Mouse (Mus musculus) lung, adult 18-20 months (tissue): ENCODE results near the gene Tfeb.

Experiments
- DNase-seq, 2 experiments: peaks; one replicate each; pipeline ENCODE4 v3.0.0; 2022; ENCODE audit warnings: mixed read lengths in 2 of 2

The Tfeb gene

GRCm38 (mm10) chr17:47736856-47737255 lies at the start of gene Tfeb:
Gene Tfeb, plus strand, starts transcription at chr17:47737030.
- peak; percentile 95 to 96 for DNase-seq

- peak; percentile 96 to 97 for DNase-seq
Observed at GRCm38 (mm10) chr17:47687409-47688343, 49.2 kb upstream of the Tfeb start.

GRCm38 (mm10) chr17:47688344-47688607 lies 48.6 kb upstream of the Tfeb start, which contains the start of gene Tomm6:
Gene Tomm6, minus strand, starts transcription at chr17:47688386.
- no peak for DNase-seq

GRCm38 (mm10) chr17:47688608-47689575 lies 47.9 kb upstream of the Tfeb start, which contains the start of gene Frs3:
Gene Frs3, plus strand, starts transcription at chr17:47689030.
- DNase-seq: peak; percentile 53 to 62

GRCm38 (mm10) chr17:47689894-47690293 lies 46.9 kb upstream of the Tfeb start:
- DNase-seq: no peak

DNA sequence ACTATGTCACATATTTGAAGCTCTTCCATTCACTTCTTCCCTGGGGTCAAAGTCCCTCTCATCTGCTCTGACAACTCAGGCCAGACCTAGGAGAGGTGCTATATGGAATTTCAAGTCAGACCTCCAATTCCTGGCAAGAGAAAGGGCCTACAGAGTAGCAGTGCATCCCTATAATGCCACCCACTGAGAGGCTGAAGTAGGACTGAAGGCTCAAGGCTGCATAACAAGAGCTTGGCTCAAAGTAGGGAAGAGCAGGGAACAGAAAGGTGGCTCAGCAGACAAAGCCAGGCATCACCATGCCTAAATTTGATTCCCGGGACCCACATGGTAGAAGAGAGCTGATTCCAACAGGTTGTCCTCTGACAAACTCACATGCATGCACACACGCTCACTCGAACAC lies 45.2 kb upstream of the Tfeb start:
- DNase-seq: no peak

- DNase-seq: peak in 1 of 2 experiments; percentile 43
Observed at GRCm38 (mm10) chr17:47693671-47694441, 43.0 kb upstream of the Tfeb start.

- no peak for DNase-seq
Observed at GRCm38 (mm10) chr17:47694442-47694502, 42.6 kb upstream of the Tfeb start, which contains the start of gene Gm21981. Gene Gm21981, minus strand, starts transcription at chr17:47694455.

DNA sequence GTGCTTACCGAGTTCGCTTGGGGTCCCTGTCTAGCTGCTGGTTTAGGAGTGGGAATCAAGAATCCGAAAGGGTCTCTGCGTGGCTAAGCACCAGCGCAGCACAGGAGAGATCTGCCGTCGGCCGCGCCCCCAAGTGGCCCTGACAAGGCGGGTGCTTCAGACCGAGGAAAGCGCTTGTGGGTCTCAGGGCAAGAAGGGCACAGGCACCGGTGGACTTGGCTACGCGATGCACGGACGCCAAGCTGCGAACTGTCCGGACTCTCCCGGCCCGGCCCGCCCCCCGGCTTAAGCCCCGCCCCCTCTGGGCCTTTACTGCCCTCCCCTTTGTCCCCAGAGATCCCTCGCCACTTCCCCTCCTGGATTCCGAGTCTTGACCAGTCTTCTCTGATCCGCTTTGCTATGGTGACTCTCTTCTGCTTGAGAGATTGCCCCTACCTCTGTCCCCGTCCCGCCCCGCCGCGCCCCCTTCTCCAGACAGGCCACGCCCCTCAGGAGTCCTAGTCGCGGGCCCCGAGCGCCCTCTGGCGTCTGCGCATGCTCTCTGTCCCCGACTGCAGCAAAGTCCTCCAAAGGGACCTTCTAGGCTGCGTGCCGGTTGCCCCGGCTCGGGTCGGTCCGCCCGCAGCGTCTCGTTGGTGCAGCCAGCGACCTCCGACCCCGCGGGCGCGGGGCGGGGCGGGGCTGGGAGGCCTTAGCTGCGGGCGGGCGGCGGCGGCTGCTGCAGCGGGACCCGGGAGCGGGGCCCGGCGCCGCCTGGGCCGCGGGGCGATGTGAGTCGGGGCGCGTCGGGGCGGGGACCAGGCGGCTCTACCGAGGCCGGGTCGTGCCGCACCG lies 42.1 kb upstream of the Tfeb start, which contains the start of gene Prickle4:
Gene Prickle4 (minus strand): TSS at position 234 of the 834 bp plus-strand sequence.
- peak; percentile 95 to 97 for DNase-seq

DNA sequence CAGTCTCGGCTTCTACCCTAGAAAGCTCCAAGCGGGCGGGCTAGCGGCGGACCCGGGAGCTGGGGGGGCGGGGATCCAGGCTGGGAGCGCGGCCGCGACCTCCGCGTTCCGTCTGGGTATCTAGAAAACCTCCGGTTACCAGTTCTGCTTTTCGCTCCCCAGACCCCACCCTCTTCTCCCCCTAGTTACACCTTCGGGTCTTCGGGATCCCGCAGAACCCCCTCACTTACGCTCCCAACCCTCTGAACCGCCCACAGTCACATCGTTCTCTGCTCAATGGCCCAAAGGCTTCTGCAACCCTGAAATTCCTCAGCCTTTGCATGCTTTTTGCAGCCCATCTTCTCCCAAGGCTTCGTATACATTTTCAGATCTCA lies 41.5 kb upstream of the Tfeb start:
- no peak for DNase-seq

DNA sequence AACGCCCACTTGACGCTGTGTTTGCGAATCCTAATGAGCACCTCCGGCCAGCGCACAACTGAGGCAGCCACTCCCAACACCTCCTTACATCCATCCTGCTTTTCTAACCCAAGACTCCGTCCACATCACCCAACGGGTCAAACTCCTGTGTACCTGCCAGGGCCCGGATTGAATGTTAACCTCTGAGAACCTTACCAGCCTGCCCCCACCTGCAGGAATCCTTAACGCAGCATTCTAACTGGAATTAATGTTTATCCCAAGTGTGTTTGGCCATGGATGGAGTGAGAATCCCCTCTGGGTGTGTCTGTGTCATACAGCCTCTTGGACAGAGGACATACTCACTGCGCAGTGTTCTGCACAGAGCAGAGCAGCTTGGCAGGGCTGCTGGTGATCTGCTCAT lies 38.7 kb upstream of the Tfeb start:
- no peak for DNase-seq

GRCm38 (mm10) chr17:47699055-47699454 lies 37.8 kb upstream of the Tfeb start:
- DNase-seq: no peak

DNA sequence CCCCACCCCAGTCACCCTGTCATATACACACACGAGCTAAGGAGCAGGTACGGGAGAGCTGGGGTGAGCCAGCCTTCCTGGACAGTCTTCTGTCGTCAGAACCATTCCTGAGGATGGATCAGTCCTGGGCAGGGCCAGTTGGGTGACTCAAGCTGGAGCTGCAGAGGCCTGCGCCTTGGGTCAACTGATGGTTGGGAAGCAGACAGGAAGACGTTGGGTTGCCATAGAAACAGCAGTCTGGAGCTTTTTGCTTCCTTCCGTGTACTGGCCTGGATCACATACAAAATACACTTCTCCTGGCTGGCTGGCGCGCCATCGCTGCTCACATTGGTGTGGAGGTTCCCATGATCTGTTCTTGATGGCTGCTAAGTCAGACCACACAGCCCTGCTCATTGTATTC lies 35.0 kb upstream of the Tfeb start:
- DNase-seq: no peak

- no peak for DNase-seq
Observed at GRCm38 (mm10) chr17:47702548-47703345, 34.1 kb upstream of the Tfeb start.

DNA sequence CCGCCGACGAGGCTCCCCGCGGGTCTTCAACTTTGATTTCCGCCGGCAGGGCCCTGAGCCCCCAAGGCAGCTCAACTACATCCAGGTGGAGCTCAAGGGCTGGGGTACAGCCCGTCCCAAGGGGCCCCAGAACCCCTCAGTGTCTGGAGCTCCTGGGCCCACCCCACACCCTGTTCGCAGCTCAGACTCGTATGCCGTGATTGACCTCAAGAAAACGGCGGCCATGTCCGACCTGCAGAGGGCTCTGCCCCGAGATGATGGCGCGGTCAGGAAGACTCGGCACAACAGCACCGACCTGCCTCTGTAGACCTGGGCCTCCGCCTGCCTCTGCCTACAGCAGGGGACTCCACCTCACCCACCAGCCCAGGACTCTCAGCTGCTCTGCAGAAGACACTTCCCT lies 33.3 kb upstream of the Tfeb start:
- no peak for DNase-seq

- no peak for DNase-seq
Observed at GRCm38 (mm10) chr17:47704692-47705091, 32.1 kb upstream of the Tfeb start.

- DNase-seq: no peak
Observed at GRCm38 (mm10) chr17:47706196-47706595, 30.6 kb upstream of the Tfeb start.

DNA sequence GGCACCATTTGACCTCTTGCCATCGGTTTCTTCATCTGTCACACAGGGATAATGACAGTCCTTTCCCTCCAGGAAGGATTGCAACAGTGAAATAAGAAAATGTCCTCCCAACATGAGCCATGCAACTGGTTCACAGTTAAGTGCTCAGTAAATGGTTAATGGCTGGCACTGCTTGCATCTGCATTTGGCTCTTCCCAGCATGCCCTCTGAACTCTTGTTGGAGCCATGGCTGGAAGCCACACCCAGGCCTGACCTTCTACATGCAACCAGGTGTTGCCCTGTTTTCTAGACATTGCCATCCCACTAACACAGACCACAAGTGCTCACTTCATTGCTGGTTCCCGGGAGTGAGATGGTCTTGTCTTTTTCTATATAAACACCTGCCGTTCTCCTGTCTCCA lies 28.9 kb upstream of the Tfeb start:
- DNase-seq: no peak

- no peak for DNase-seq
Observed at GRCm38 (mm10) chr17:47708972-47709371, 27.9 kb upstream of the Tfeb start.

DNA sequence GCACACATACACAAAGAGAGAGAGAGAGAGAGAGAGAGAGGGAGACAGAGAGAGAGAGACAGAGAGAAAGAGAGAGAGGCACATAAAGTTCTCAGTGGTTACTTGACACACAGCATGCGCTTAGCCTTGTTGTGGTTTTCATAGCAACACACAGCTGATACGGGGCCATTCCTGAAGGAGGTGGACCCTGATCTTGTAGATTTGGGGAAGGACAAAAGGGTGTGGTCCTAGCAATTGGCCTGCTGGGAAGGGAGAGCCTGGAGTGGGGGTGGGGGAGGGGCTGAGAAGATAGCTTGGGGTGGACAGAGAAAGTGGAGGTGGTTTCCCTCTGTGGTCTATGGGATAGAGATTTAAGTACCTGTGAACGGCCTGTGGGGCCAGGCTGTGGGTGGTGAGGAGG lies 26.8 kb upstream of the Tfeb start:
- no peak for DNase-seq

DNA sequence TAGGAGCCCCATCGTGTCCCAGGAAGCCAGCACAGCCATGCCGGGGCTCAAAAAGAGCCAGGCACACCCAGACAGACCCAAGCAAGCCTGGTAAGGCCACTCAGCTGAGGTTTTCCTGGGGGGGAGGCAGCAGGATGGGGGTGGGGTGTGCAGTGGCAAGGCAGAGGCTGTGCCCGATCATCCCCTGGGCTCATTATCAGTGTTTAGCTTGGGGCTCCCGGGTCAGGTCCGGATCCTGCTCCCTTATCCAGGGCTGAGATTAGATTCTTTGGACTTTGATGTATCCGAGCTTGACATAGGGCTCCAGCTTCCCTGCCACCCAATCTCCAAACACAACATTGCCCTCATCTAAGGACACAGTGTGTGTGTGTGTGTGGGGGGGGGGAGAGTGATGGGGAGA lies 24.9 kb upstream of the Tfeb start:
- DNase-seq: no peak
